In the genomic region with DNA sequence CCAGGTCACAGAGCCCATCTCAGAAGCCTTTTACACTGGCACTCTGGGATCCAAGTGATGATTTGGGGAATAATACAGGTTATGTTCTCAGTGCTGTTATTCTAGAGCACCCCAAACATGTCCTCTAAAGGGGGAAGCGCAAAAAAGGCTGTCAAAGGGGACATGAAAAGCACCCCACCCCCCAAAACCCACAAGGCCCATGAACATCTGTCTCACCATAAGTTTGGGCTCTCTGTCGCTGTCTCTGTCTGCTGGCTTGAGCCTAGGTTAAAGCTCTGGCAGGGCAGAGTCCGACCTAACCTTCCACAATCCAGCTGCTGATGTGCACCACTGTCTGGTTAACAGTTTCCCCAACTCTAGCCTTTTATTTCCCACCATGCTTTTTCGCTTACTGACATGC, we compare ENCODE assay signal across 20 mouse cellular contexts.
DNase-seq lines count a peak whose midpoint lies in the region; ATAC-seq lines count a peak whose summit lies in the region.
"Had no signal": no experiment of that assay in that cellular context is flagged by ENCODE, and none has a peak within 500 bp of the region (broad histone marks: within the 10 kb centered on the region; RNA-seq: fewer than 3 reads in every experiment).

No protein-coding gene starts in this region.

- 73% methylated on average over 4 of the region's 4 CpGs for WGBS in hindbrain, embryonic 12.5 days
- 80% methylated on average over 4 of the region's 4 CpGs for WGBS in hindbrain, embryonic 16.5 days
- WGBS in neural tube, embryonic 13.5 days: 69% methylated on average over 4 of the region's 4 CpGs
- WGBS in neural tube, embryonic 15.5 days: 63% methylated on average over 4 of the region's 4 CpGs

- DNase-seq in thymus, postnatal 10 days (ENCODE audit: low spot score in 2 of 2): peak; percentile 43 to 48
- no peak for DNase-seq in Muller cell, postnatal 12 days (ENCODE audit: inconsistent ontology term)
- no peak for DNase-seq in urinary bladder, postnatal 4 days (ENCODE audit: low spot score in 2 of 2)
- DNase-seq: adrenal gland, postnatal 10 days; cerebellum, adult 11-12 months; cerebellum, adult 9-10 months; cerebellum, postnatal 25 days; forebrain, postnatal 0 days; gastrocnemius, postnatal 14 days; heart, adult 2 months; heart, postnatal 14 days had no signal

- no peak overlapping the region for H3K4me3 ChIP-seq in hindbrain, embryonic 12.5 days
- no peak overlapping the region for H3K4me3 ChIP-seq in hindbrain, embryonic 16.5 days (ENCODE audit: low read length)
- H3K4me3 ChIP-seq in neural tube, embryonic 13.5 days: no peak overlapping the region
- H3K4me3 ChIP-seq in neural tube, embryonic 15.5 days (replicated peaks): no peak overlapping the region
- H3K4me3 ChIP-seq: embryonic facial prominence, embryonic 12.5 days; forebrain, embryonic 12.5 days; heart, adult 2 months; heart, embryonic 15.5 days had no signal

- peak overlapping the region; percentile 60; the same call in 1 of the 2 replicates for H3K27ac ChIP-seq in hindbrain, embryonic 12.5 days
- H3K27ac ChIP-seq in hindbrain, embryonic 16.5 days (ENCODE audit: low read depth, low read length): no peak overlapping the region
- peak overlapping the region; percentile 28; the same call in 1 of the 2 replicates for H3K27ac ChIP-seq in neural tube, embryonic 13.5 days (replicated peaks)
- H3K27ac ChIP-seq in neural tube, embryonic 15.5 days (replicated peaks): no peak overlapping the region
- H3K27ac ChIP-seq: embryonic facial prominence, embryonic 12.5 days; forebrain, embryonic 12.5 days; heart, adult 2 months; heart, embryonic 15.5 days had no signal

- peaks cover 18% of the 10 kb centered on the region for H3K4me1 ChIP-seq in hindbrain, embryonic 12.5 days
- no peaks in the 10 kb centered on the region; the same call in 1 of the 2 replicates for H3K4me1 ChIP-seq in hindbrain, embryonic 16.5 days (ENCODE audit: control insufficient read depth, insufficient read depth, low read depth, low read length)
- peaks cover 30% of the 10 kb centered on the region for H3K4me1 ChIP-seq in neural tube, embryonic 13.5 days (replicated peaks)
- H3K4me1 ChIP-seq in neural tube, embryonic 15.5 days: peaks cover 12% of the 10 kb centered on the region
- H3K4me1 ChIP-seq: heart, embryonic 15.5 days had no signal

- no peak for ATAC-seq in hindbrain, embryonic 12.5 days (ENCODE audit: low FRiP score)
- ATAC-seq in hindbrain, embryonic 16.5 days: no peak
- ATAC-seq in neural tube, embryonic 13.5 days (ENCODE audit: low read depth): no peak
- ATAC-seq in neural tube, embryonic 15.5 days (ENCODE audit: low FRiP score): no peak
- ATAC-seq: forebrain, postnatal 0 days; inflammation-experienced regulatory T-cells, adult 6 months had no signal

- H3K27me3 ChIP-seq in hindbrain, embryonic 12.5 days: peaks cover 5% of the 10 kb centered on the region
- no peaks in the 10 kb centered on the region; the same call in 1 of the 2 replicates for H3K27me3 ChIP-seq in hindbrain, embryonic 16.5 days (replicated peaks; ENCODE audit: control insufficient read depth, insufficient read depth, low read length)
- H3K27me3 ChIP-seq in neural tube, embryonic 13.5 days: peaks cover 21% of the 10 kb centered on the region
- peaks cover 13% of the 10 kb centered on the region; the same call in 1 of the 2 replicates for H3K27me3 ChIP-seq in neural tube, embryonic 15.5 days (replicated peaks)

- H3K9me3 ChIP-seq in hindbrain, embryonic 12.5 days (replicated peaks): no peaks in the 10 kb centered on the region
- H3K9me3 ChIP-seq in hindbrain, embryonic 16.5 days (ENCODE audit: control insufficient read depth, low read length): no peaks in the 10 kb centered on the region
- no peaks in the 10 kb centered on the region for H3K9me3 ChIP-seq in neural tube, embryonic 13.5 days
- H3K9me3 ChIP-seq in neural tube, embryonic 15.5 days (replicated peaks): no peaks in the 10 kb centered on the region
- H3K9me3 ChIP-seq: embryonic facial prominence, embryonic 12.5 days; forebrain, embryonic 12.5 days; heart, embryonic 15.5 days had no signal

- H3K4me2 ChIP-seq in hindbrain, embryonic 12.5 days (replicated peaks): no peak overlapping the region
- no peak overlapping the region for H3K4me2 ChIP-seq in hindbrain, embryonic 16.5 days (ENCODE audit: low read length)
- no peak overlapping the region for H3K4me2 ChIP-seq in neural tube, embryonic 13.5 days
- no peak overlapping the region for H3K4me2 ChIP-seq in neural tube, embryonic 15.5 days
- H3K4me2 ChIP-seq: embryonic facial prominence, embryonic 12.5 days; forebrain, embryonic 12.5 days; heart, embryonic 11.5 days; heart, embryonic 15.5 days had no signal

- H3K9ac ChIP-seq in hindbrain, embryonic 12.5 days: no peak overlapping the region
- no peak overlapping the region for H3K9ac ChIP-seq in hindbrain, embryonic 16.5 days (ENCODE audit: low read depth, low read length)
- peak overlapping the region; percentile 2; the same call in 1 of the 2 replicates for H3K9ac ChIP-seq in neural tube, embryonic 13.5 days
- H3K9ac ChIP-seq in neural tube, embryonic 15.5 days (replicated peaks): no peak overlapping the region
- H3K9ac ChIP-seq: embryonic facial prominence, embryonic 12.5 days; forebrain, embryonic 12.5 days; forebrain, postnatal 0 days; heart, embryonic 15.5 days had no signal

- no peaks in the 10 kb centered on the region for H3K36me3 ChIP-seq in hindbrain, embryonic 12.5 days
- no peaks in the 10 kb centered on the region for H3K36me3 ChIP-seq in hindbrain, embryonic 16.5 days (ENCODE audit: control insufficient read depth, insufficient read depth, low read length)
- H3K36me3 ChIP-seq in neural tube, embryonic 13.5 days: no peaks in the 10 kb centered on the region
- no peaks in the 10 kb centered on the region for H3K36me3 ChIP-seq in neural tube, embryonic 15.5 days
- H3K36me3 ChIP-seq: embryonic facial prominence, embryonic 12.5 days; forebrain, embryonic 12.5 days; heart, embryonic 15.5 days had no signal

Comparison
In these comparisons a context has a peak if more than half of its experiments do, and no peak if none do; other contexts are left out.
1. H3K27ac ChIP-seq: peak in hindbrain, embryonic 12.5 days (single experiment) and neural tube, embryonic 13.5 days (single experiment); none in hindbrain, embryonic 16.5 days (single experiment) and neural tube, embryonic 15.5 days (single experiment).
2. DNase-seq: peak in thymus, postnatal 10 days (2 of 2); none in Muller cell, postnatal 12 days (single experiment) and urinary bladder, postnatal 4 days (0 of 2).